Mouse (Mus musculus): ENCODE data around the gene Cd200. TPM values are rescaled to one million over a fixed set of nuclear protein-coding genes. Genes with fewer than 3 reads are reported as not detected.

Gene Cd200
- 95.3 TPM for polyA plus RNA-seq (2014; fragmentation: Illumina TruSeq; extraction: RNeasy Lipid Tissue Mini Kit (QIAGEN cat#74804); ENCODE audit: low read depth, low replicate concordance)

DNA sequence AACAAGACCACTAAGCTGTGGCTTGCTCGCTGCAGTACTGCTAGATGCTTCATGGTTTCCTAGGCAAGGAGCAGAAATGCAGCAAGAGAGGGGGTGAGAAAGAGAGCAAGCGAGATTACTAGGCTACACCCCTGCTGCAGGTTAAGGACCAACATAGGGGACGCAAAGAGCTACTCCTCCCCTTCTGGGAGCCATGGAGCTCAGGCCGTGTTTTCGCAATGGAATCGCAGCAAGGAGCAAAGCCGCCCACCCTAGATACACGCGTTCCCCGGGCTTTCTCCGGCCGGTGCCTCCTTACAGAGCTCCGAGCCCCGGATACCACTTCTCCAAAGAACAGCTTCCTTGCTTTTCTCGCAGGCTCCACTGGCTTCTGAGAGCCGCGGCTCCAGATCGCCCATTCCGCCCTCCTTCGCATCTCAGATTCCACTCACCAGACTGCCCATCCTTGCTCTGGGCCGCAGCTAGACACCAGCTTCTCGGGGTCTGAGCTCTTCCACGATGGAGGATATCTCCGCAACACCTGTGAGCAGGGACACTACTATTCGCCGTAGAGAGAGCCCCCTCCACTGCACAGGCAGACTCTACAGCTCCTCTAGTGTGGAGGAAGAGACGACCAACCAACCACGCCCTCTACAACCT lies at the start of gene Cd200:
Cd200 (minus strand) TSS at position 629 of the 639 bp plus-strand sequence.

Other genes with a start within 250 kb of the Cd200 start
- gene Btla, start 184.7 kb downstream of the Cd200 start, polyA plus RNA-seq (2014; fragmentation: Illumina TruSeq; extraction: RNeasy Lipid Tissue Mini Kit (QIAGEN cat#74804); ENCODE audit: low read depth, low replicate concordance) = 0.81 TPM
- gene Gm609, start 83.9 kb upstream of the Cd200 start, polyA plus RNA-seq (2014; fragmentation: Illumina TruSeq; extraction: RNeasy Lipid Tissue Mini Kit (QIAGEN cat#74804); ENCODE audit: low read depth, low replicate concordance) = not detected
- gene Gm17783, start 123.0 kb upstream of the Cd200 start, polyA plus RNA-seq (2014; fragmentation: Illumina TruSeq; extraction: RNeasy Lipid Tissue Mini Kit (QIAGEN cat#74804); ENCODE audit: low read depth, low replicate concordance) = not detected
- gene Slc9c1, start 126.3 kb upstream of the Cd200 start, polyA plus RNA-seq (2014; fragmentation: Illumina TruSeq; extraction: RNeasy Lipid Tissue Mini Kit (QIAGEN cat#74804); ENCODE audit: low read depth, low replicate concordance) = not detected
- not detected for gene Gcsam, start 201.3 kb upstream of the Cd200 start, polyA plus RNA-seq (2014; fragmentation: Illumina TruSeq; extraction: RNeasy Lipid Tissue Mini Kit (QIAGEN cat#74804); ENCODE audit: low read depth, low replicate concordance)
- not detected for gene BC016579, start 245.0 kb upstream of the Cd200 start, polyA plus RNA-seq (2014; fragmentation: Illumina TruSeq; extraction: RNeasy Lipid Tissue Mini Kit (QIAGEN cat#74804); ENCODE audit: low read depth, low replicate concordance)

Data from heart, adult 10 weeks (tissue).